Mouse (Mus musculus): Measurements from ENCODE around the gene Ets2.

- no peak for TF ChIP-seq CTCF (IDR thresholded peaks at IDR 0.05; ENCODE audit: extremely low read depth, insufficient read depth, low read length)
- no peak for TF ChIP-seq POLR2A (IDR thresholded peaks at IDR 0.05; ENCODE audit: extremely low read depth, insufficient read depth, low read length)
Measured at GRCm38 (mm10) chr16:95666288-95666687, 35.6 kb upstream of the Ets2 start.
